Mouse (Mus musculus) ovary, postnatal 36 days (tissue): ENCODE results near the gene Olfr814.
"Not testable (repeated sequence)": the region's sequence is repeated elsewhere in the genome, so short reads cannot be mapped to it uniquely, and the experiment has no call there.

Source experiments
- DNase-seq: peaks from one replicate; pipeline ENCODE4 v3.0.0; 2022; ENCODE audit warnings: low spot score, mixed read lengths

The Olfr814 gene

DNA sequence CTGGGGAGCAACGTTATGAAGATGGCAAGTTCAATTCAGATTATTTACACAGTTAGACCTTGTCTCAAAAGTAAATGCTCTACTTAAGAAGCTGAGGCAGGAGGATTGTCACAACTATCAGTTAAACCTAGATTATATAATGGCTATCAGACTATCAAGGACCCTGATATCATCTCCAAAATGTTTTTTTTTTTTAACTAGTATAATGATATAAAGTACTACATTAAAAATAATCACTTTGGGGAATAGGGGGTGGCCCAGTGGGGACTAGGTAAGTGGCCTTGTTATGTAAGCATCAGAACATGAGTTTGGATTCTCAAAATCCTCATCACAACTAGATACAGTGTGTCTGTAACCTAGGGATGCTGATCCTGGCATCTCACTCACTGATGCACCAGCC lies at the start of gene Olfr814:
Gene Olfr814, minus strand, starts transcription at position 101 of the 400 bp plus-strand sequence.
- not testable (repeated sequence) for DNase-seq

DNA sequence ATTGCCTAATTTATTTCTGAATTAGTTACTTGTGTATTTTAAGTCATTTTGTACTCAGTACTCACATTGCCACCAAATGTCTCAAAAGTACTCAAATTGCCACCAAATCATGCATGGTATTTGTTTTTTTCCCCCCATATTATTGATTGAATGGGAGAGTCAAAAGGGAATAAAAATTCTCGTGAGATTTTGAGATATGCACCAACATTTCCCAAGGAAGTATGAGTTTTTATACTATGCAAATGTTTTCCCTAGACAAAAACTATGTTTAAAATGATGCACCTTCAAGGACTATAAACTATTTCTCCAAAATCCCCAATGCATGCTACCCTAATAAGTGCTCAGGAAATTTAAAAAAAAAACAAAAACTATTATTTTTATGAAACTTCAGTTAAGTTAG lies 35.8 kb upstream of the Olfr814 start, which contains the start of gene Olfr816:
Gene Olfr816, minus strand, starts transcription at position 101 of the 400 bp plus-strand sequence.
- DNase-seq, result no peak

DNA sequence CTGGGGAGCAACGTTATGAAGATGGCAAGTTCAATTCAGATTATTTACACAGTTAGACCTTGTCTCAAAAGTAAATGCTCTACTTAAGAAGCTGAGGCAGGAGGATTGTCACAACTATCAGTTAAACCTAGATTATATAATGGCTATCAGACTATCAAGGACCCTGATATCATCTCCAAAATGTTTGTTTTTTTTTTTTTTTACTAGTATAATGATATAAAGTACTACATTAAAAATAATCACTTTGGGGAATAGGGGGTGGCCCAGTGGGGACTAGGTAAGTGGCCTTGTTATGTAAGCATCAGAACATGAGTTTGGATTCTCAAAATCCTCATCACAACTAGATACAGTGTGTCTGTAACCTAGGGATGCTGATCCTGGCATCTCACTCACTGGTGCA lies 26.1 kb upstream of the Olfr814 start, which contains the start of gene Olfr815:
Gene Olfr815, minus strand, starts transcription at position 101 of the 400 bp plus-strand sequence.
- not testable (repeated sequence) for DNase-seq

DNA sequence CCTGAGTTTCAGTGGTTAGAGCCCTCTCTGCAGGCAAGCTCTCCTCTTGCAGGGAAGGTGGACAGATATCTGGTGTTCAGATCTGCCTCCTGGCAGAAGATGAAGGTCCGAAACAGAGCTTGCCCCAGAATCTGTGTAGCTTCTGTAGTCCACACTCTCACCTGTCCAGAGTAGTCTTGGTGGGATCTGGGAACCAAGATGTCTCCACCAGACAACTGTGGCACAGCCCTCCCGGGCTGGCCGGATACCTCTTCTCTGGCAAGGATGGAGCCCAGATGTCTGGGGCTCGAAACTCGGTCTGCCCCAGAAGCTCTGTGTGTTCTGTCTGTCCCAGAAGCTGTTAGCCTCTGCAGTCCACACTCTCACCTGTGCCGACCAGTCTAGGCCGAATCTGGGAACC lies 6.3 kb upstream of the Olfr814 start:
- DNase-seq, result no peak

DNA sequence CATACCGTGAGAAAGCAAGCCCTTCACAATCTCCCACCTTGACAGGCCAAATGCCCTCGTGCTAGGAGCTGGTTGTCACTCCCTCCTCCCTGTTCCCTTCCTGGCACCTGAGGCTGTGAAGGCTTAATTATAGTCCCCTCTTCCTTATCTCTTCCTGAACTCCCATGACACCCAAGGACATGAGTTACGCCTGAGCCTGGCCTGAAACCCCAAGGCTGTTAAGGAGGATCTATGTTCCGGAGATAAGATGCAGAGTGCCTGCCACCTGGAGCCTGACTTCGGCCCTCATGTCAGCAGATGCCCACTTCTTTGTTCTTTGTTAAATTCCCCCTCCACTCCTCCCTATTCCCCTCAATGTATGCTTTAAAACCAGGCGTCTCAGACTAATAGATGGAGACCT lies 5.8 kb upstream of the Olfr814 start:
- not testable (repeated sequence) for DNase-seq

DNA sequence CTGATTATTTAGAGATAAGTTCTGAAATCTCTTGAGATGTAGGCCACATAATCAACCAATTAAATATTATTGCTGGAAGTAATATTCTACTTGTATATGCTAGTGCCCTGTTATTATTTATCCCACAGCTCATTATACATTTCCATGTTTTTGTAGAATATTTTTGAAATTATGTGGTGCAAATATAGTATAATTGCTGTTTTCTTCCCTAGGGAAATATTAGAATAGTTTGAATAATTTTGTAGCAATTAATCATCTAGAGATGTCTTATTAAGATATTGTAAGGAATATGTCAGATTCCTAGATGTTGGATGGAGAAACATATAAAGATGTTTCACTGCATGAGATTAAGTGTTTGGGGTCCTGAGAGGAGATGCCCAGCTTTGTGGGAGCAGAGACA lies 24.6 kb downstream of the Olfr814 start, which contains the start of gene Olfr813:
Gene Olfr813, plus strand, starts transcription at position 301 of the 400 bp plus-strand sequence.
- no peak for DNase-seq

DNA sequence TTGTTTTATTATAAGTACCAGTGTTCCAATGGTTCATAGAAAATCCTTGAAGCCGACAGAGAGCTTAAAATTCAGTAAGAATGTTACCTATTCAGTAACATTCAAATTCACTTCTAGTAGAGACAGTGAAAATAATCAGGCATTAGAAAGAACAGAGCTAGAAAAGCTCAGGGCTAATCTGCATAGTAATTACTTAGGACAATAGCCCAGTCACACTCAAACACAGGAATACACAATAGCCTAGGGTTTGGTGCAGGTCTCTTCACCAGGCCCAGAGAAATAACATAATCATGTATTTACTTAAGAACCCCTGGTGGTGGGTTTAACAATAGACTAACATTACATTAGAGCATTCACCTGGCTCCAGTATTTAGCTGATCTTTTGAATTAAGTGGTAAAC lies 32.3 kb downstream of the Olfr814 start:
- DNase-seq, result no peak

DNA sequence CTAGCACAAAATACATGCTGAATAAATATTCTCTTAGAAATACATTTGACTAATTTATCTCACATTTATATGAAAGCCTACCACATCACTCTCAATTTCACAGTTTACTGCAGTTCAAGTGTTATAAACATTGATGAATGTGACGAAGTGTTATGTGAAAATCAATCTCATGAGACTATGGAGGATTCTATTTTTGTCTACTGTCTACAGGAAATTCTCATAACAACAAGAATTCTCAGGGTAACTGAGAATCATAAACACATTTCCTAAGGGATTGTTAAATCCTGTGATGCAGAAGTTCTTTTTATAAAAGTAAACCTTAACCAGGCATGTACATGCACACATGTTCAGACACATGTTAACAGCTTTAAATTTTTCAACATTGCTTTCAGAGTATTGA lies 33.7 kb downstream of the Olfr814 start, which contains the start of gene Olfr812:
Gene Olfr812, minus strand, starts transcription at position 101 of the 400 bp plus-strand sequence.
- DNase-seq, result no peak
